Mouse (Mus musculus): ENCODE results near the gene Rpl10a.

DNA sequence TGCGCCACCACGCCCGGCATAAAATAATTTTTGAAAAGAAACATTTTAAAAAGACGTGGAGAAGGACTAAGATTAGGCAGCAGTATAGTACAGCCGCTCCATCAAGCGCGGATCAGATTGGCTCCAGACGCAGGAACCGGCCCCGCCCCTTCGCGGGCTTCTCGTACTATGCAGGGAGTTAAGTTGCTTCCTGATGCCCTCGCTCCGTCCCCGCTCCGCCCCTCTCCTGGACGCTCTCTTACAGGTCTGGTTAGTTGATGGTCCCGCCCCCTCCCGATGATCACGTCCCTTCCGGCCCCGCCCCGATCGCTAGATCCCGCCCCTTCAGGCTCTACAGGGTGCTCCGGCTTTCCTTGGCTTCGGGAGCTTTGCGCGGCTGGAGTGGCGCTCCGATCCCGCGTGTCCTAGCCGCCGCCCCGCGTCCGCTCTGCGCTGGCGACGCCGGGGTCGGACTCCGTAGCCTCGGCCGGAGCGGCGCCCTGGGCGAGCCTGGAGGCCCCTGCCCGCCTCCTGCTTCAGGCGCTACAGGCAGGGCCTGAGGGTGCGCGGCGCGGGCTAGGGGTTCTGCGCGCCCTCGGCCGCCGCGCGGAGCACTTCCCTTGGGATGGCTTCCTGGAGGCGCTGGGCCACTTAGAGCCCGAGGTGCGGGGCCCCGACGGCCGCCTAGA is 14.9 kb upstream of the Rpl10a start, which contains the start of gene Fance:
- TF ChIP-seq CTCF (IDR thresholded peaks at IDR 0.05; ENCODE audit: low read depth, low read length) = no peak
- no peak for TF ChIP-seq POLR2A (IDR thresholded peaks at IDR 0.05; ENCODE audit: borderline replicate concordance, low read depth, low read length)
